Mouse (Mus musculus): ENCODE data around the gene Pgpep1. TPM values are rescaled to one million over a fixed set of nuclear protein-coding genes. Genes with fewer than 3 reads are reported as not detected.
A peak's percentile ranks its signal among the peaks of the same experiment; 100 is the strongest.

Pgpep1 gene
- total RNA-seq, 2 experiments from 2014 or later, result 20.0 to 23.3 TPM

GRCm38 (mm10) chr8:70691230-70691629, 31.0 kb upstream of the Pgpep1 start:
- no peak for DNase-seq (ENCODE audit: low spot score in 2 of 2)

- DNase-seq (ENCODE audit: low spot score in 2 of 2), result no peak
These were observed 29.8 kb upstream of the Pgpep1 start for GRCm38 (mm10) chr8:70689892-70690390.

GRCm38 (mm10) chr8:70688136-70688535, 27.9 kb upstream of the Pgpep1 start:
- DNase-seq (ENCODE audit: low spot score in 2 of 2), result no peak

- no peak for DNase-seq (ENCODE audit: low spot score in 2 of 2)
These were observed 27.4 kb upstream of the Pgpep1 start for GRCm38 (mm10) chr8:70687576-70687975.

- DNase-seq (ENCODE audit: low spot score in 2 of 2), result peak; percentile 78 to 87
These were observed 24.1 kb upstream of the Pgpep1 start for GRCm38 (mm10) chr8:70684291-70684690.

GRCm38 (mm10) chr8:70682692-70683091, 22.5 kb upstream of the Pgpep1 start:
- DNase-seq (ENCODE audit: low spot score in 2 of 2), result no peak

GRCm38 (mm10) chr8:70682193-70682592, 22.0 kb upstream of the Pgpep1 start:
- DNase-seq (ENCODE audit: low spot score in 2 of 2), result no peak

- DNase-seq (ENCODE audit: low spot score in 2 of 2), result no peak
These were observed 21.2 kb upstream of the Pgpep1 start for GRCm38 (mm10) chr8:70681410-70681809.

GRCm38 (mm10) chr8:70680039-70680438, 19.9 kb upstream of the Pgpep1 start:
- no peak for DNase-seq (ENCODE audit: low spot score in 2 of 2)

GRCm38 (mm10) chr8:70679404-70679803, 19.2 kb upstream of the Pgpep1 start:
- DNase-seq (ENCODE audit: low spot score in 2 of 2), result no peak

- no peak for DNase-seq (ENCODE audit: low spot score in 2 of 2)
These were observed 18.5 kb upstream of the Pgpep1 start for GRCm38 (mm10) chr8:70678679-70679078.

GRCm38 (mm10) chr8:70677451-70678080, 17.4 kb upstream of the Pgpep1 start:
- DNase-seq (ENCODE audit: low spot score in 2 of 2), result no peak

- no peak for DNase-seq (ENCODE audit: low spot score in 2 of 2)
These were observed 15.1 kb upstream of the Pgpep1 start for GRCm38 (mm10) chr8:70675336-70675735.

- DNase-seq (ENCODE audit: low spot score in 2 of 2), result no peak
These were observed 14.5 kb upstream of the Pgpep1 start for GRCm38 (mm10) chr8:70674716-70675115.

GRCm38 (mm10) chr8:70674109-70674508, 13.9 kb upstream of the Pgpep1 start:
- DNase-seq (ENCODE audit: low spot score in 2 of 2), result no peak

GRCm38 (mm10) chr8:70673079-70673856, 13.1 kb upstream of the Pgpep1 start, which contains the start of gene Lsm4:
Gene Lsm4 (plus strand): TSS chr8:70673248.
- DNase-seq (ENCODE audit: low spot score in 2 of 2), result peak; percentile 98 to 99

- DNase-seq (ENCODE audit: low spot score in 2 of 2), result no peak
These were observed 12.3 kb upstream of the Pgpep1 start for GRCm38 (mm10) chr8:70672325-70673078.

GRCm38 (mm10) chr8:70671615-70672324, 11.6 kb upstream of the Pgpep1 start:
- DNase-seq (ENCODE audit: low spot score in 2 of 2), result no peak

- DNase-seq (ENCODE audit: low spot score in 2 of 2), result peak; percentile 67 to 85
These were observed 6.9 kb upstream of the Pgpep1 start for GRCm38 (mm10) chr8:70667071-70667470.

- DNase-seq (ENCODE audit: low spot score in 2 of 2), result no peak
These were observed 5.4 kb upstream of the Pgpep1 start for GRCm38 (mm10) chr8:70665599-70665998.

GRCm38 (mm10) chr8:70664631-70665030, 4.4 kb upstream of the Pgpep1 start:
- no peak for DNase-seq (ENCODE audit: low spot score in 2 of 2)
